Mouse (Mus musculus): ENCODE data around the gene Gm16430.
"Not testable (repeated sequence)": the region's sequence is repeated elsewhere in the genome, so short reads cannot be mapped to it uniquely, and the experiment has no call there.

Gm16430 gene

DNA sequence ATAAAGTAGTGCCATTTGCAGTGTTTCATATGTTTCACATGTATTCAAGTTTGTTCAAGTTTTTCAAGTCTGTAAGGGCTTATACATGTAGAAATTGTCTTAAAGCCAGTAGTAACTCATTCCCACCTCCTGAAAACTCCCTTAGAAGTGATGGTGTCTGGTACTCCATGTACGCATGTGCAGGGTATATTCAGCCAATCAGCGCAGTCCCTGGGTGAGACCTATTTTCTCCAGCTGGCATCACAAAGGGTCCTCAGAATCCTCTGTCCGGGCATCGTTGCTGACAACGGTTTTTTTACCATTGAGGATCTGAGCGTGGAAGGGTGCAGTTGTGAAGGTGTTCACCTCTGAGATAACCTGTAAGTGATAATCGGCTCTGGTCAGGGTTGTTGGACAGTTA lies at the start of gene Gm16430:
Gene Gm16430, plus strand, starts transcription at position 301 of the 400 bp plus-strand sequence.
- not testable (repeated sequence) for DNase-seq (ENCODE audit: low spot score in 2 of 2)
